Mouse (Mus musculus): ENCODE measurements around the gene Kcnb1.

DNA sequence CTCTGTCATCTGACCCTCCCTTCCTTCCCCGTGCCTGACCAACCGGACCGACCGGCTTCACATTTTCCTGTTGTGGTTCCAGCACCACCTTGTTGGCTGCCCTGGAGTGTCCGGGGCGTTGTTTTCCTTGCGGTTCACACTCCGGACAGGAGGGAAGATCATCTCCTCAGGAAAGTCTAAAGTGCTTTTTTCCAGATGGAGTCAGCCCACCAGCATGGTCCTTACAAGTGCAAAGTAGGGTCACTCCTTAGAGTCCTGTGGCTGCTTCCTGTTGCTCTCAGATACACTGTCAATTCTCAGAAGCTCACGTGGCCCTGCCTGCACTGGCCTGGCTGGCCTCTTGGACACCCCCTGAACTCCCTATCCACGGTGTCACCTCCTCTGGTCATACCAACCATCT, 71.9 kb downstream of the Kcnb1 start:
- TF ChIP-seq TAL1 (IDR thresholded peaks at IDR 0.05; ENCODE audit: low read length) (no peak), GATA1 (IDR thresholded peaks at IDR 0.05; ENCODE audit: low read length) (no peak)

All from erythroblast, embryonic 14.5 days (primary cell).